Mouse (Mus musculus) bone marrow, adult 2 months (tissue): Measurements from ENCODE around the gene Rbm4.
A peak's percentile ranks its signal among the peaks of the same experiment; 100 is the strongest.

Source experiments
- CTCF ChIP-seq: fragments of 200-500 bp; IDR thresholded peaks from 2 replicates; pipeline ENCODE4 v1.5.1; 2011; ENCODE audit warnings: low read length, control low read depth; ENCODE audit not compliant: control insufficient read depth, insufficient read depth
- POLR2A ChIP-seq: fragments of 200-500 bp; IDR thresholded peaks from 2 replicates; pipeline ENCODE4 v1.6.1; 2011; ENCODE audit warnings: low read depth, mild to moderate bottlenecking, control low read depth, low read length, borderline replicate concordance; ENCODE audit not compliant: control insufficient read depth

- TF ChIP-seq POLR2A (no peak), CTCF (peak; percentile 99)
Measured at GRCm38 (mm10) chr19:4755565-4756192, 38.0 kb downstream of the Rbm4 start.
